In the genomic region with DNA sequence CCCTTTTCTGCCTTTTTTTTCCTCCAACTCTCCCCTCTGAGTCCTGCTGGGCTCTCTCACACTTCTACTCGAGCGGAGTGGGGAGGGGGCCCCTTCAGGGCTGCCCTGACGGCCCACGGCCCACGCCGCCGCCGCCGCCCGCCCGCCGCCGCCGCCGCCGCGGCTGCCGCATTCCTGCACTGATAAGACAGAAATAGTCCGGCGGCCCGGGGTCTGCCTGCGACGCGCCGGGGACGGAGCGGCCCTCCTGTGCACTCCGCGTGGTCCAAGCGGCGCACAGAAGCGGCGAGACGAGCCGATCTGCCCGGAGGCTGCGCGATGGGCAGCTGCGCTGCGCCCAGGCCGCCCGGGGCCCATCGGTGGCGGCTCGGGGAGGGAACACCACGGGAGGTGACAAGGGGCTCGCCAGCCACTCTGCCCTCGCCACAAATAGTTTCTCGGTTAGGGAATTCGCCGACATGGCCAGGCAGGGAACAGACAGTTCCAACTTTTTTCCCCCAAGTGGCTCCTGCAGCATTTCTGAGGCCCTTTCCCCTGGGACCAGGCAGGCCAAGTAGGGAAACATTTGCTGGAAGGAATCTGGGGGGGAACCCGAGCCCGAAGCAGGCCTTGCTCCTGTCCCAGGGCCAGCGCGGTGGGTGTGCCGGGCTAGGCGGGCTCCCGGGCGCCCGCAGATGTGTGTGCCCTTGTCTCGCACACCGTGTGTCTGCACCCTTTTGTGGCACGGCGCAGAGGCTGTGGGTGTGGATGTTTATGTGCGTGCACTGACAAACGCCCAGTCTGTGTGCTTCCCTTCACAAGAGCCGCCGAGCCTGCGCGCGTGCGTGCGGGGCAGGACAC, we compare ENCODE assay signal across 8 mouse cellular contexts. TPM values are rescaled to one million over a fixed set of nuclear protein-coding genes. Genes with fewer than 3 reads are reported as not detected.
DNase-seq lines count a peak whose midpoint lies in the region; ATAC-seq and TF ChIP-seq lines count a peak whose summit lies in the region.

No protein-coding gene starts in this region.

- peak overlapping the region; percentile 94 for H3K4me2 ChIP-seq in forebrain, embryonic 11.5 days (ENCODE audit: low read depth, low read length, severe bottlenecking)
- peak overlapping the region; percentile 71 for H3K4me2 ChIP-seq in midbrain, embryonic 11.5 days

- no peaks in the 10 kb centered on the region for H3K9me3 ChIP-seq in ES-Bruce4 (replicated peaks; ENCODE audit: control insufficient read depth, insufficient read depth, low read length, poor library complexity, severe bottlenecking)
- no peaks in the 10 kb centered on the region for H3K9me3 ChIP-seq in forebrain, embryonic 11.5 days (ENCODE audit: control insufficient read depth, low read length)
- H3K9me3 ChIP-seq in limb, embryonic 10.5 days (replicated peaks): no peaks in the 10 kb centered on the region
- no peaks in the 10 kb centered on the region for H3K9me3 ChIP-seq in midbrain, embryonic 11.5 days (ENCODE audit: control insufficient read depth, low read length)

- H3K4me3 ChIP-seq in ES-Bruce4 (ENCODE audit: low read depth, low read length): peak overlapping the region; percentile 70
- peak overlapping the region; percentile 67 for H3K4me3 ChIP-seq in forebrain, embryonic 11.5 days (ENCODE audit: low read depth, low read length)
- peak overlapping the region; percentile 65 for H3K4me3 ChIP-seq in limb, embryonic 10.5 days
- peak overlapping the region; percentile 68 for H3K4me3 ChIP-seq in midbrain, embryonic 11.5 days (ENCODE audit: low read depth, low read length)

- TF ChIP-seq POLR2A in ES-Bruce4 (IDR thresholded peaks at IDR 0.05; ENCODE audit: insufficient read depth, low read length): no peak

- H3K9ac ChIP-seq in ES-Bruce4 (ENCODE audit: low read depth, poor library complexity, severe bottlenecking): peak overlapping the region; percentile 85
- peak overlapping the region; percentile 84 for H3K9ac ChIP-seq in forebrain, embryonic 11.5 days (ENCODE audit: low read length)
- H3K9ac ChIP-seq in midbrain, embryonic 11.5 days (ENCODE audit: low read length): peak overlapping the region; percentile 86

- intact Hi-C loops in heart, postnatal 25 days (cut with DNase I): no loop called here

- WGBS in forebrain, embryonic 11.5 days: under 1% methylated on average over 73 of the region's 73 CpGs
- WGBS in limb, embryonic 10.5 days: under 1% methylated on average over 73 of the region's 73 CpGs
- WGBS in midbrain, embryonic 11.5 days: 1% methylated on average over 73 of the region's 73 CpGs

- peak; percentile 88 for DNase-seq in adrenal gland, adult 2 months
- DNase-seq in forebrain, embryonic 11.5 days (ENCODE audit: low spot score): peak; percentile 88
- DNase-seq in heart, postnatal 25 days (ENCODE audit: low spot score): peak; percentile 63
- peak; percentile 84 for DNase-seq in limb, embryonic 10.5 days (ENCODE audit: low spot score)
- DNase-seq in midbrain, embryonic 11.5 days (ENCODE audit: low spot score, missing footprints): peak; percentile 97
- peak; percentile 55 for DNase-seq in telencephalon, adult 2 months (ENCODE audit: low read depth, low spot score)
- no peak for DNase-seq in spleen, postnatal 36 days (ENCODE audit: low spot score in 2 of 2)

- no peak for TF ChIP-seq EP300 in ES-Bruce4 (IDR thresholded peaks at IDR 0.05; ENCODE audit: insufficient read depth, low read depth, low read length)

- TF ChIP-seq CTCF in ES-Bruce4 (IDR thresholded peaks at IDR 0.05; ENCODE audit: low read depth, low read length): no peak

- no peaks in the 10 kb centered on the region for H3K36me3 ChIP-seq in ES-Bruce4 (ENCODE audit: control insufficient read depth, insufficient read depth, low read length, poor library complexity, severe bottlenecking)
- H3K36me3 ChIP-seq in forebrain, embryonic 11.5 days (ENCODE audit: control insufficient read depth, insufficient read depth, low read length): no peaks in the 10 kb centered on the region
- H3K36me3 ChIP-seq in limb, embryonic 10.5 days: no peaks in the 10 kb centered on the region
- H3K36me3 ChIP-seq in midbrain, embryonic 11.5 days (ENCODE audit: control insufficient read depth, insufficient read depth, low read length): no peaks in the 10 kb centered on the region

- peak; percentile 49 for ATAC-seq in forebrain, embryonic 11.5 days (replicated peaks; ENCODE audit: low FRiP score)
- peak; percentile 17 for ATAC-seq in midbrain, embryonic 11.5 days (ENCODE audit: low FRiP score)

- no peaks in the 10 kb centered on the region for H3K4me1 ChIP-seq in ES-Bruce4 (ENCODE audit: control insufficient read depth, insufficient read depth, low read length)
- peaks cover 73% of the 10 kb centered on the region for H3K4me1 ChIP-seq in forebrain, embryonic 11.5 days (replicated peaks; ENCODE audit: control insufficient read depth, insufficient read depth, low read length)
- peaks cover 94% of the 10 kb centered on the region for H3K4me1 ChIP-seq in limb, embryonic 10.5 days
- peaks cover 74% of the 10 kb centered on the region for H3K4me1 ChIP-seq in midbrain, embryonic 11.5 days (ENCODE audit: control insufficient read depth, insufficient read depth, low read length)

- H3K27ac ChIP-seq in ES-Bruce4 (ENCODE audit: insufficient read depth, low read length): no peak overlapping the region
- H3K27ac ChIP-seq in forebrain, embryonic 11.5 days (ENCODE audit: low read depth, low read length): peak overlapping the region; percentile 98
- H3K27ac ChIP-seq in limb, embryonic 10.5 days: peak overlapping the region; percentile 97
- peak overlapping the region; percentile 97 for H3K27ac ChIP-seq in midbrain, embryonic 11.5 days (ENCODE audit: low read depth, low read length)

- peaks cover 12% of the 10 kb centered on the region for H3K27me3 ChIP-seq in ES-Bruce4 (ENCODE audit: control insufficient read depth, insufficient read depth, low read length, poor library complexity, severe bottlenecking)
- no peaks in the 10 kb centered on the region for H3K27me3 ChIP-seq in forebrain, embryonic 11.5 days (ENCODE audit: control insufficient read depth, insufficient read depth, low read length)
- peaks cover 40% of the 10 kb centered on the region for H3K27me3 ChIP-seq in limb, embryonic 10.5 days (ENCODE audit: low read depth, poor library complexity, severe bottlenecking)
- no peaks in the 10 kb centered on the region; the same call in 1 of the 2 replicates for H3K27me3 ChIP-seq in midbrain, embryonic 11.5 days (ENCODE audit: control insufficient read depth, insufficient read depth, low read length)

RNA-seq across cellular contexts. Expression of gene Chpf2, which starts 15.6 kb away (rescaled TPM):
- polyA plus RNA-seq in ES-Bruce4 (2011; ENCODE audit: insufficient read depth, insufficient read length, low read depth, missing spikeins): 5.7 and 8.3 TPM in 2 replicates
- total RNA-seq in adrenal gland, adult 2 months (2021): 10 to 100 TPM; 37.9 to 49.7 TPM
- polyA plus RNA-seq in adrenal gland, adult 2 months (2012; rRNA removed): 60.0 and 76.6 TPM in 2 replicates
- 11.4 and 11.5 TPM in 2 replicates for polyA plus RNA-seq in forebrain, embryonic 11.5 days (2014; fragmentation: Nextera tagmentation; extraction: Ambion mirVana)
- total RNA-seq in heart, postnatal 25 days (2021): 1 to 10 TPM; 7.8 to 9.7 TPM
- polyA plus RNA-seq in limb, embryonic 10.5 days (2016; fragmentation: Nextera tagmentation; extraction: Ambion mirVana): 15.1 and 19.0 TPM in 2 replicates
- 7.2 and 9.6 TPM in 2 replicates for polyA plus RNA-seq in midbrain, embryonic 11.5 days (2014; fragmentation: Nextera tagmentation; extraction: Ambion mirVana)

RNA-seq across cellular contexts. Expression of gene Smarcd3, which starts 22.1 kb away (rescaled TPM):
- 1.5 and 1.9 TPM in 2 replicates for polyA plus RNA-seq in ES-Bruce4 (2011; ENCODE audit: insufficient read depth, insufficient read length, low read depth, missing spikeins)
- total RNA-seq in adrenal gland, adult 2 months (2021): 10 to 100 TPM; 14.2 to 25.0 TPM
- 53.1 and 71.3 TPM in 2 replicates for polyA plus RNA-seq in adrenal gland, adult 2 months (2012; rRNA removed)
- polyA plus RNA-seq in forebrain, embryonic 11.5 days (2014; fragmentation: Nextera tagmentation; extraction: Ambion mirVana): 76.0 and 93.8 TPM in 2 replicates
- total RNA-seq in heart, postnatal 25 days (2021): 10 to 100 TPM; 69.0 to 69.3 TPM
- polyA plus RNA-seq in limb, embryonic 10.5 days (2016; fragmentation: Nextera tagmentation; extraction: Ambion mirVana): 21.5 and 34.3 TPM in 2 replicates
- polyA plus RNA-seq in midbrain, embryonic 11.5 days (2014; fragmentation: Nextera tagmentation; extraction: Ambion mirVana): 56.8 and 60.2 TPM in 2 replicates

RNA-seq across cellular contexts. Expression of gene Abcf2, which starts 24.9 kb away (rescaled TPM):
- polyA plus RNA-seq in ES-Bruce4 (2011; ENCODE audit: insufficient read depth, insufficient read length, low read depth, missing spikeins): 113 and 120 TPM in 2 replicates
- 10 to 100 TPM; 72.0 TPM for total RNA-seq in adrenal gland, adult 2 months (2021)
- polyA plus RNA-seq in adrenal gland, adult 2 months (2012; rRNA removed): 66.9 and 82.4 TPM in 2 replicates
- polyA plus RNA-seq in forebrain, embryonic 11.5 days (2014; fragmentation: Nextera tagmentation; extraction: Ambion mirVana): 153 and 165 TPM in 2 replicates
- 10 to 100 TPM; 48.0 to 53.2 TPM for total RNA-seq in heart, postnatal 25 days (2021)
- 177 and 197 TPM in 2 replicates for polyA plus RNA-seq in limb, embryonic 10.5 days (2016; fragmentation: Nextera tagmentation; extraction: Ambion mirVana)
- 143 and 147 TPM in 2 replicates for polyA plus RNA-seq in midbrain, embryonic 11.5 days (2014; fragmentation: Nextera tagmentation; extraction: Ambion mirVana)

RNA-seq across cellular contexts. Expression of gene 4931409K22Rik, which starts 45.5 kb away (rescaled TPM):
- not detected in 2 replicates for polyA plus RNA-seq in ES-Bruce4 (2011; ENCODE audit: insufficient read depth, insufficient read length, low read depth, missing spikeins)
- not detected for total RNA-seq in adrenal gland, adult 2 months (2021)
- not detected in 2 replicates for polyA plus RNA-seq in adrenal gland, adult 2 months (2012; rRNA removed)
- 0.20 TPM in 1 of 2 replicates, not detected in the other for polyA plus RNA-seq in forebrain, embryonic 11.5 days (2014; fragmentation: Nextera tagmentation; extraction: Ambion mirVana)
- not detected for total RNA-seq in heart, postnatal 25 days (2021)
- 0.05 TPM in 1 of 2 replicates, not detected in the other for polyA plus RNA-seq in limb, embryonic 10.5 days (2016; fragmentation: Nextera tagmentation; extraction: Ambion mirVana)
- not detected in 2 replicates for polyA plus RNA-seq in midbrain, embryonic 11.5 days (2014; fragmentation: Nextera tagmentation; extraction: Ambion mirVana)

Comparison
In these comparisons a context has a peak if more than half of its experiments do, and no peak if none do; other contexts are left out.
1. DNase-seq: peak in adrenal gland, adult 2 months (single experiment), forebrain, embryonic 11.5 days (single experiment), heart, postnatal 25 days (single experiment), limb, embryonic 10.5 days (single experiment), midbrain, embryonic 11.5 days (single experiment) and telencephalon, adult 2 months (single experiment); none in spleen, postnatal 36 days (0 of 2).
2. Peak in every context shown above with its lines, with median percentiles within 50 percentile points of each other: H3K4me3 ChIP-seq and H3K9ac ChIP-seq.